Mouse (Mus musculus) erythroblast, embryonic 14.5 days (primary cell): ENCODE measurements at regions not wholly inside any gene's neighbourhood (a gene's known extent, or its start where the extent isn't known, plus 50 kb on each side); places are given as distances from the start of the nearest gene placed in this dataset.

Experiments used
- H3K27me3 ChIP-seq: 2 replicates; pipeline ENCODE4 v1.6.1; 2012; ENCODE audit warnings: inconsistent platforms; ENCODE audit not compliant: control insufficient read depth
- H3K36me3 ChIP-seq: 2 replicates; pipeline ENCODE4 v1.6.1; 2012; ENCODE audit warnings: mild to moderate bottlenecking, inconsistent platforms; ENCODE audit not compliant: control insufficient read depth
- H3K4me1 ChIP-seq: 2 replicates; pipeline ENCODE4 v1.6.1; 2012; ENCODE audit warnings: inconsistent platforms; ENCODE audit not compliant: control insufficient read depth
- H3K4me3 ChIP-seq: replicated peaks from 2 replicates; pipeline ENCODE3; 2012; ENCODE audit warnings: moderate library complexity, mild to moderate bottlenecking, inconsistent platforms
- H3K9me3 ChIP-seq: 2 replicates; pipeline ENCODE4 v1.6.1; 2012; ENCODE audit warnings: low read length, inconsistent platforms, mixed read lengths; ENCODE audit not compliant: control insufficient read depth
- GATA1 ChIP-seq: IDR thresholded peaks from 2 replicates; pipeline ENCODE4 v1.6.1; 2012; ENCODE audit warnings: low read length, inconsistent platforms, mixed read lengths
- TAL1 ChIP-seq: IDR thresholded peaks from 3 replicates; pipeline ENCODE4 v1.6.1; 2012; ENCODE audit warnings: low read length, inconsistent platforms, mixed read lengths

DNA sequence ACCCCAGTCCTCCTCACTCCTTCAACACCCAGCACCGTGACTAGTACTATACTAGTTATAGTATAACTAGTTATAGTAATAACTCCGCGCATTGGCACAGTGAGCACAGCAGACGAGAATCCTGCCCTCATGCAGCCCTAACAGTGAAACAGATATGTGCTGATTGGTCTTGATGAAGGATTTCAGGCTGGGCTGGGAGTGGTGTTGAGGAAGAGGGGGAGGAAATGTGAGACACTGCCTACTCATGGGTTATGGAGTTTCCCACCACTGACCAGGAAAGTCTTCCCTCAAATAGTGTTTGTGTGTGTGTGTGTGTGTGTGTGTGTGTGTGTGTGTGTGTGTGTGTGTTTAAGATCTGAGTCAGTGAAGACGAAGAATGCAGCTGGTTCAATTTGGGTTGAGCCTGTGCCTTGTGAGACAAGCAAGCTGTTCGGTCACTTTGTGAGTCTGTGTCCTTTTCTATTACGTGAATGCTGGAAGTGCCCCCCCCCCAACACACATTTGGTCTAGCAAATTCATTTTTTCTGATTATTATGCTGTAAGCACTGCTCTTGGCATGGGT lies 185.9 kb upstream of the Kit start:
- TF ChIP-seq TAL1: no peak
- TF ChIP-seq GATA1: no peak
- Histone ChIP-seq H3K4me3 (no peak overlapping the region), H3K36me3 (no peaks in the 10 kb centered on the region), H3K4me1 (peaks cover 5% of the 10 kb centered on the region), H3K9me3 (no peaks in the 10 kb centered on the region), H3K27me3 (no peaks in the 10 kb centered on the region)

- Histone ChIP-seq H3K4me1 (peaks cover 5% of the 10 kb centered on the region), H3K9me3 (no peaks in the 10 kb centered on the region), H3K4me3 (no peak overlapping the region), H3K36me3 (no peaks in the 10 kb centered on the region), H3K27me3 (no peaks in the 10 kb centered on the region)
- no peak for TF ChIP-seq GATA1
- no peak for TF ChIP-seq TAL1
Observed at GRCm38 (mm10) chr5:75389433-75389971, 185.2 kb upstream of the Kit start.

- Histone ChIP-seq H3K4me1 (no peaks in the 10 kb centered on the region), H3K27me3 (no peaks in the 10 kb centered on the region), H3K9me3 (no peaks in the 10 kb centered on the region), H3K4me3 (no peak overlapping the region), H3K36me3 (no peaks in the 10 kb centered on the region)
- TF ChIP-seq GATA1 (no peak), TAL1 (no peak)
Observed at GRCm38 (mm10) chr5:75398820-75399219, 175.9 kb upstream of the Kit start.

GRCm38 (mm10) chr5:75401734-75402133 lies 173.0 kb upstream of the Kit start:
- H3K27me3 ChIP-seq: no peaks in the 10 kb centered on the region
- TF ChIP-seq GATA1 (no peak), TAL1 (no peak)
- H3K4me3 ChIP-seq: no peak overlapping the region
- H3K9me3 ChIP-seq: no peaks in the 10 kb centered on the region
- H3K4me1 ChIP-seq: no peaks in the 10 kb centered on the region
- no peaks in the 10 kb centered on the region for H3K36me3 ChIP-seq

DNA sequence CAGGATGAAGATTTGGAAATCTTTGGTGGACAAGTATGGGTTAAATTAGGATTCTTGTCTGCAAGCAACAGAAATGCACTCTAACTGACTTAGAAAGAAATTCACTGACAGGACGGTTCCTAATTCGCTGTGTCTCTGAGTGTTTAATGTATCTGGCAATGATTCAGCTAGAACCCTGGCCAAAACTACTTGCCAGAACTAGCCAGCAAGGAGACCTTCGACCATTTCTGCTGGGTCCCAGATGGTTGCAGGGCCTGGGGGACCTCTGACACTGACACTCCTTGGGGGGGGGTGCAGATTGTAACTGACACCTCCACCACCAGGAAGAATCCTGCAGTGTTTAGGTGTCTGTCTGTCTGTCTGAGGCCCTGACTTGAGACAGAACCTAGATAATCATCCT lies 172.1 kb upstream of the Kit start:
- no peak for TF ChIP-seq GATA1
- no peak for TF ChIP-seq TAL1
- Histone ChIP-seq H3K9me3 (no peaks in the 10 kb centered on the region), H3K27me3 (no peaks in the 10 kb centered on the region), H3K4me3 (no peak overlapping the region), H3K36me3 (no peaks in the 10 kb centered on the region), H3K4me1 (no peaks in the 10 kb centered on the region)

- Histone ChIP-seq H3K4me3 (no peak overlapping the region), H3K36me3 (no peaks in the 10 kb centered on the region), H3K27me3 (no peaks in the 10 kb centered on the region), H3K4me1 (no peaks in the 10 kb centered on the region), H3K9me3 (no peaks in the 10 kb centered on the region)
- TF ChIP-seq GATA1 (no peak), TAL1 (no peak)
Observed at GRCm38 (mm10) chr5:75403531-75403930, 171.2 kb upstream of the Kit start.

DNA sequence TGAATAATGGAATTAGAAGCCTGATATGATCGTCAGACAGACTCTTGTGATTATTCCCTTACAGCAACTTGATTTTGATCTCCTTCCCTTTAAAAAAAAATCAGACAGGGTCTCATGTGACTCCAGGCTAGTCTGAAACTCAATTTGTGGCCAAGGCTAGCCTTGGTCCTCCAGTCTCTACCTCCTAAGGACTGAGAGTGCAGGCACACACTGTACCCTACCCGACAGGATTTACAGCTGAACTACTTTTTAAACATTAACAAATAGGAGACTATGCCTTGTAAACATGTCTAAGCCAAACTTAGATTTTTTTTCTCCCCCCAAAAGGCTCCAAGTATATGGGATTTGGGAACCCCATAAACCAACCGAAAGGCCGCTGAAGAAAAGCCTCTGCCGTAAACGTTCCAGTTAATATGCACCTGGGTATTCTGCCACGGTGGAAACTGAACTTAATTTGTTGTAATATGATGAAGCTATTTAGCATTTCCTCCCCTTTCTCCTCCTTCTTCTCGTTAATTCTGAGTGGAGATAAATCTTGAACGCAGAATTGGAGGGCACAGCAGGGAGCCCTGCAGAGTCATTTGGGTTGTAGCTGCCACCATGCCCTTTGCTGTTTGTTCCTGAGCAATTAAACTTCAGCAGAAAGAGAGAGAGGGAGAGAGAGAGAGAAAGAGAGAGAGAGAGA lies 170.0 kb upstream of the Kit start:
- no peaks in the 10 kb centered on the region for H3K27me3 ChIP-seq
- no peak overlapping the region for H3K4me3 ChIP-seq
- no peak for TF ChIP-seq GATA1
- no peak for TF ChIP-seq TAL1
- no peaks in the 10 kb centered on the region for H3K9me3 ChIP-seq
- no peaks in the 10 kb centered on the region for H3K4me1 ChIP-seq
- no peaks in the 10 kb centered on the region for H3K36me3 ChIP-seq

DNA sequence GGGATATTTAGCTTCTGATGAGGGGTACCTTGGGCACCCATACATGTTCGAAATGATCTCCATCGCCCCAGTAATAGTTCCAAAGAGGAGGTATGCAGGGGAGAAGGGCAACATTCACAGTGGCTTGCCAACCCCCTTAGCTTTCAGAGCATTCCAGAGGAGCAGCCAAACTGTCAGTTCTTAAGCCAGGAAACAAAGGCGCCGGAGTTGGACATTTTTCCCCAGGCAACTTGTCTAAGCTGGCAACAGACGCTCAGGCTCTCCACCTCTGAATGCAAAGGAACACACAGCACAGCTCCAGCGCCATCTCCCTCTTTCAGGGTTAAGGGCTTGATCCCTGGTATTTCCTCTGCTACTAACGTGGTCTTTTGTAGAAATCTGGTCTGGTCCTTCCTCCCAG lies 169.2 kb upstream of the Kit start:
- H3K4me3 ChIP-seq: no peak overlapping the region
- H3K36me3 ChIP-seq: no peaks in the 10 kb centered on the region
- H3K4me1 ChIP-seq: no peaks in the 10 kb centered on the region
- TF ChIP-seq TAL1: no peak
- TF ChIP-seq GATA1: no peak
- no peaks in the 10 kb centered on the region for H3K27me3 ChIP-seq
- no peaks in the 10 kb centered on the region for H3K9me3 ChIP-seq

- Histone ChIP-seq H3K4me1 (no peaks in the 10 kb centered on the region), H3K36me3 (no peaks in the 10 kb centered on the region), H3K4me3 (no peak overlapping the region), H3K9me3 (no peaks in the 10 kb centered on the region), H3K27me3 (no peaks in the 10 kb centered on the region)
- TF ChIP-seq TAL1 (no peak), GATA1 (no peak)
Observed at GRCm38 (mm10) chr5:75407686-75408085, 167.0 kb upstream of the Kit start.
